Mouse (Mus musculus): ENCODE data around the gene Ctsr.
"Not testable (repeated sequence)": the region's sequence is repeated elsewhere in the genome, so short reads cannot be mapped to it uniquely, and the experiment has no call there.

- not testable (repeated sequence) for TF ChIP-seq POLR2A, CTCF (IDR thresholded peaks at IDR 0.05; ENCODE audit: insufficient read depth, low read depth, low read length)
Measured at GRCm38 (mm10) chr13:61185151-61185933, 21.3 kb upstream of the Ctsr start.

Measured in olfactory bulb, adult 2 months (tissue).